Mouse (Mus musculus) brain, embryonic 18.5 days (tissue): ENCODE measurements around the gene Ciz1.

Source experiments
- DNase-seq: peaks from one replicate; pipeline ENCODE4 v3.0.0-alpha.2; 2012; ENCODE audit warnings: low read depth, low spot score

Gene Ciz1

DNA sequence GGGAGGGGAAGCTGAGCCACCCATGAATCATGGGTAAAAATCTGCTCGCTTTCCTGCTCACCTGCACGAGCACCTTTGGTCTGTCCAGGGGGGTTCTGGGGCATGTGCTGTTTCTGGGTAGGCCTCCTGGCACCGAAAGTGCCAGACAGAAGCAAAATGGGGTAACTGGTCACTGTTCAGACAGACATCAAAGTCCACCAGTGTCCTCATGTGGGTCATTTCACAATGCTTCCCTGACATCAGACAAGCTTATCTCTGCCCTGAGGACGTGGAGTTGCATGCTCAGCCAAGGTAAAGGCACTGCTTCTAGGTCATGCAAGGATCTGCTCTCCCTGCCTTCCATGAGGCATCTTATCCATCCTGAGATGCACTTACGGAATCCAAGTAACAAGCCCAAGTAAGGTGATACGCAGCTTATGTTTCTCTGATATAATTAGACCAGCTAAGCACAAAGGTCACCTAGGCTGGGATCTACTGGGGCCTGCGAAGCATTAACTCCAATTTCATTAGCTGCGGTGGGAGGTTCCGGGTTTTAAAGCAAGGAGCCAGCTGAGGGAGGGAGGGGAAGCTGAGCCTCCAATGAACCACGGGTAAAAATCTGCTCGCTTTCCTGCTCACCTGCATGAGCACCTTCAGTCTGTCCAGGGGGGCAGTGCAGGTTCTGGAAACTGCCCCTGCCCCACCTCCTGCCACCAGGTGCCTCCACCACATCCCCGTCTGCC lies 66.5 kb downstream of the Ciz1 start:
- DNase-seq, result no peak

DNA sequence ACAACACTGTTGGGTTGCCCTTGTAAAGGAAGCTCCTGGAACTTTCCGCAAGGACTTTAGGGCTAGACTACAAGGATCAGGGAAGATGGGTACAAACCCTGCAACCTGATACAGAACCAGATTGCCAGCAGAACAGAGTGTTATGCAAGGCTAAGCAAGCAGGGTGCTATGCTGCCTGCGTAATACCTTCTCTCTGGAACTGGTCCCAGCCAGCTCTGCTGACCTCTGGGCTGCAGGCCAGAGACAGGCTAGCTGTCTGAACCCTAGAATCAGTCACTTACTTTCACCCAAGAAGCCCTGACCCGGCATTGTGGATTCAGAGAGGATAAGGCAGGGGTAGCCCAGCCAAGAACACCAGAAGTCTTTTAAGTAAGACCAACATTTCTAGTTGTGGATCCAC lies 67.2 kb downstream of the Ciz1 start:
- DNase-seq, result no peak

DNA sequence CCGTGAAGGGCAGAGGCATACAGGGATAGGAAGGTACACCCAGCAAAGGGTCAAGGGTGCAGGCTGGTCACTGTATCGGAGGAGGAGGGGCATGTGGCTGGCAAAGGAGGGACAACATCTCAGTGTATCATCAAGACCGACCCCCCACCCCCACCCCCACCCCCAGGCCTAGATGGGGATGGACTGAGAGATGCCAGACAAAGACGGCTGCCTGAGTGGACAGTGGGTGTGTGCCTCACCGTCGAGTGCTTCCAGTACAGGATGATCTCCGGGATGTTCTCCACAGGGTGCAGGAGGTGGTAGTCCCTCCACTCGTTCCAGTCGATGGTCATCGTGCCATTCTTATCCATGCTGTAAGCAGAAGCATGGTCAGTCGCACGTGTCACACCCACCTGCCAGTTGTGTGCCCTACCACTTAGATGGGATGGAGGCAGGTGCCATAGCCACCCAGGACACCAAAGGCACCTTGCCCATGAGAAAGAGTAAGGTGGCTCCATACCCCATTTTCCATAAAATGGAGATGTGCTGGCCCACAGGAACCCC lies 68.0 kb downstream of the Ciz1 start:
- DNase-seq, result no peak

DNA sequence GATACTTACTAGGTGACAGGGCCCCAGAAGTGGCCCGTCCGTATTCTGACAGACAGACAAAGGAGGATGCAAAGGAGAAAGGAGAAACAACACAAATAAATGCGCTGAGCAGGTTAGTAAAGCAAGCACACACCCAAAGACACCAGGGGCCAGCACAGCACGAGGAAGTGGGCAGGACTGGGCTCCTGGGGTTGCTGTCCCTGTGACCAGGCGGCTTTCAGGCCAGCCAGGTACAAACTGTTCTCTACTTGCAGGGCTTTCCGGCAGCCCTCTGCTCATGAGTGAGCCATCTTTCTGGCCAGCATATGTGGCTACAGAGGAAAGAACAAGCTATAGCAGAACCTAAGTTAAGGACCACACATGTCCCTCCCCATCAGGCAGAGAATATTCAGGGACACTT lies 68.5 kb downstream of the Ciz1 start:
- DNase-seq, result no peak

DNA sequence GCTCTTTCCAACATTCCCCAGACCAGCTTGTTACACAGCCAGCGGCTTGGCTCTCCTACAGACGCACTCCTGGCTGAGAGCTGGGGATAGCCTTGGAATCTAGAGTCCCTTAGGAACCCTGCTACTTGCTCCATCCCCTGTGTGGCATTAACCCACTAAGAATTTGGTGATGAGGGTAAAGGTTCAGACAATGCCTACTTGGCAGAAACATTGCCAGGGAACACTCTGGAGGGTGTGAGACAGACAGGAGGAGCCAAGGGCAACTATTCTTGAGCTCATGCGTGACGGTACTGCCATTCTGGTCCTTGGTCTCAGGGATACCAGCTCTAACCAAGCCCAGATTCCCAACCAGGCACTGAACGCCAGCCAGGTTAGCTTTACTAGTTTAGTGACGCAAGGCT lies 69.7 kb downstream of the Ciz1 start:
- DNase-seq, result no peak

DNA sequence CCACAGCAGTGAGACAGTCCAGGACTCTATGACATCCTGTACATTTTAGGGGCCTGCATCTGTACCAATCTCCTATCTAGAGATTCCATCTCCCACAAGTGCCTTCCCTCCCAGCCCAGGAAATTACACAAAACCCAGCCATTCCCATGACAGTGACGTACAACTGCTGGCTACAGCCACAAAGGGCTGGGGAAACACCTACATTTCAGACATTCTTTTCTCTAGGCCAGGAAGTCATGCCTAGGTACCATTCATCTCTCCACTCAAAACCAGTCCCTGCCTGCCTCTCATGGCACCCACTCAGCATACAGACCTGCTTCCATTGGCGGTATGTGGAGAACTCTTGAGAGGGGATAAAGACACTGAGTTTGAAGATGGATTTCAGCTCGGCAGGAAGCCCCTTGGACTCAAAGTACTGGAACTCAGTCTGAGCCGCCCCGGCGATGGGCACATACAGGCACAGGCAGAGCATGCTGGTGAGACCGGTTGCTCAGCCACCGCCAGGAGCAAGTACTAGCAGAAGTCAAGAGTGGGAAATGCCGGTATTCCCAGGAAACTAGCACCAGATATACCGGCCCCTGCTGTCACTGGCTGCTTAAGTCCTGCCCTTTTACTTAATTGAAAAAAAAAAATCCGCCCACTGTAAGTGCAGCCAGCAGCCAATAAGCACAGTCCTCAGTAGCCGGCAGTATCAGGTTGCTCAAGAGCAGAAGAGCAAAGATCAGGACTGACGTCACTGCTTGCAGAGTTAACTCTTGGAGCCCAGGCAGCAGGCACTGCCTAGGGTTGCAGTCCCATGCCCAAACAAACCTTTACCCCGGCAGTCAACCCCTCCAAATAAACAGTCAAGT lies 71.6 kb downstream of the Ciz1 start:
- no peak for DNase-seq

DNA sequence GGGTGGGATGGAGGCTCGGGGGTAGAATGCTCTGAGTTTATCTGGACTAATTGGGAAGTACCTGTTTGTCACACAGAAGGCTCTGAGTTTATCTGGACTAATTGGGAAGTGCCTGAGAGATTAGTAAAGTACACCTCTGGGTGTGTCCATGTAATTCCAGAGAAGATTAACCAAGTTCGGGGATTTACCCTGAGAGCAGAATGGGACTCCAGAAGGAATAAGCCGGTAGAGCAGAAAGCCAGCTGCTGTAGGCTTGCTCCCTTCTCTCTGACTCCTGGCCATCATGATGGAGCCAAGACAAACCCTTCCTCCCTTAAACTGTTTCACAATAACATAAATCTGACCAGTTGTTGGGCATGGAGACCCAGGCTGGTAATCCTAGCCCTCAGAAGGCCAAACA lies 72.7 kb downstream of the Ciz1 start:
- DNase-seq, result no peak

DNA sequence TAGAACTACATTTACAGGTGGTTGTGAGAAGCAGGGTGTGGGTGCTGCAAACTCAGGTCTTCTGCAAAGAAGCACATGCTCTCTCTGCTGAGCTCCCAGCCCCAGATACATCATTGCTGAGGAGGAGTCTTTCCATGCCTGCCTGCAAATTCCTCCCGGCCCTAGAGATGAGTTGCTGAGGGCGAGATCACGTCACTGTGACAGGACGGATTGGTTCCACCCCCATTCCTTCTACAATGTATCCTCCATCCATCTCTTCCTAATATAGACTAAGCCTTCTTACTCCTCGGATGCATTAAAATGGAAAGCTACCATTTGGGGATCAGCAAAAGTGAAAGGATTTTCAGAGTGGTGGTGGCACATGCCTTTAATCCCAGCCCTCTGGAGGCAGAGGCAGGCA lies 73.4 kb downstream of the Ciz1 start:
- no peak for DNase-seq

DNA sequence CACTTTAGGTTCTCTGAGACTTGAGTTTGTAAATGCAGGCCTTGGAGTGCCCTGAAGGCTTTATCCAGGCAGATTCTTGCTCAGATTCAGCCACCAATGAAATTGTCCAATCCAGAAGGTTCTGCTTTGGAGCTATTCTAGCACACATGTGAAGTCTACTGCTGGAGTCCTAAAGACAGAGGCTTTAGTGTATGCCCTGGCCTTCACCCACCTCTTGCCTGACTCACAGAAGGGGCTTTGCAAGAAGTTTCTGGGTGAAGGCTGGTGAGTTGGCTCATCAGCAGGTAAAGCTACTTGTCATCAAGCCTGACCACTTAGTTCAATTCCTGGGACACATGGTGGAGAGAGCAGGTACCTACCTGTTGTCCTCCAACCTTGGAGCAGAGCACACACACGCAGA lies 74.0 kb downstream of the Ciz1 start:
- DNase-seq, result no peak

DNA sequence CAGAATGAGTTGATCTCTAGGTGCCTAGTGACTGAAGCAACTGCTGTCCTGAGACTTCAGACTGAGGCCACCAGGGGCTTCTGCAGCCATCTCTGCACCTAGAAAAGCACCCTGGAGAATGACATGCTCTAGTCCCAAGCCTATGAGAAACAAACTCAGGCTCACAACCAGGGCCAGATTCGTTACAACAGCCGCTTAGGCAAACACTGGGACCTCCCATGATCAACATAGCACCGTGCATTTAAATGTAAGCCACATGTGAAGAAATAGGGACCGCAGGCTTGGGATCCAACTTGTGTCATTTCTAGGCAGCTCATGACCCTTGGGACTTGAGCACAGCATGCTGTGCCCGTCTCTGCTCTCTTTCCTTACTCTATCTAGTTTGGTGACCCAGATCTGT lies 75.6 kb downstream of the Ciz1 start:
- no peak for DNase-seq

DNA sequence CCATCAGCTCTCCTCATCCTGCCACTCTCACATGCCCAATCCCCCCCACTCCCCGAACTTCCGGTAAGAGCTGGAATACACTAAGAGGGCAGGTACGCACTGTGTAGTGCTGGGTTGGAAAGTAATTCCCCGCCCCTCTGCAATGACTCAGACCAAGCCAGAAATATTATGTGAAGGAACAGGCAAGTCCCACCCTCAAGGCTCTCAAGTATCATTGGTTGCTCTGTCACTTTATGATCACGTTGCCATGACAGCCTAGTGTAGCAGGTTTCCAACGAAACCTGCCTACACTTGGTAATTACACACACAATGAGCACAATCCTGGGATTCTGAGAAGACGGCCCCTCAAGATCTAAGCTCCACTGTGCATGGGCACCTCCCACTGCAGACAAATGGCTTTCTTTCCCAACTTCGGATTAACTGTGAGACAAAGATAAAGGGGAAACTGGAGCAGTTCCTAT lies 76.2 kb downstream of the Ciz1 start:
- no peak for DNase-seq

DNA sequence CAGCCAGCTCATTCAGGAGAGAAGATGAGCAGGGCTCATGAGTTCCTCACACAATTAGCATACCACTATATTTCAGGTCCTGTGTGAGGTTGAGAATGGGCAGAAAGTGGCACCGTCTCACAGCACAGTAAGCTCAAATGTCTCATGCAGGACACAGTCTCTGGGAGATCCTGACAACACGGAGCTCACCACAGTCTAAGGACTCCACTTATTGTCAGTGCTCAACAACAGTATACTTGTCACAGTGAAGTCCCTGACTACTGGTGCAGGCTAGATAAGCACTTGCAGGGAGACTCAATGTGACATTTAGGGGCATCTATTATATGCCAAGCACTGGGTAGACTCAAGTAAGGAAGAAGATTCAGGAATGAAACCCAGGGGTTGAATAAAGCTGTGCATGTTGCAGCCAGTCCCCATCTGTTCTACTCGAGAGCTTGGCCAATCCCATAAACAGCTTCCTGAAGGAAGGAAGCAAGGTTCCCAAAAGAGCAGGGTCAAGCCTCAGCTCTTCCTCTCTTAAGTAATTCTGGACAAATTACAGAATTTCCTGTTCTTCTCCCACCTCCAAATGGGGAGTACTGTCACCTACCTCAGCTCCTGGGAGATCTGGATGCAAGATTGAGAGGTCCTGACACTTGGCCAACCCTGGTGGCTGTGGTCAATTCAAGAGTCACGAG lies 77.2 kb downstream of the Ciz1 start:
- DNase-seq, result no peak
